Mouse (Mus musculus): ENCODE data around the gene Myo16. TPM values are rescaled to one million over a fixed set of nuclear protein-coding genes. Genes with fewer than 3 reads are reported as not detected.

Myo16 gene
- polyA plus RNA-seq, 1 experiment from 2014 or later = 0.25 TPM

- no peak overlapping the region for H3K4me3 ChIP-seq (ENCODE audit: low read length)
- H3K36me3 ChIP-seq (ENCODE audit: control insufficient read depth, insufficient read depth, low read length) = no peaks in the 10 kb centered on the region
- 76% methylated on average over 11 of the region's 11 CpGs for WGBS
- H3K9ac ChIP-seq (ENCODE audit: low read length) = no peak overlapping the region
- no peaks in the 10 kb centered on the region for H3K4me1 ChIP-seq (replicated peaks; ENCODE audit: control insufficient read depth, insufficient read depth, low read length)
- no peak for ATAC-seq (ENCODE audit: low read depth)
- no peak overlapping the region for H3K27ac ChIP-seq (ENCODE audit: low read length)
- H3K4me2 ChIP-seq (ENCODE audit: low read depth, low read length) = no peak overlapping the region
- H3K9me3 ChIP-seq (ENCODE audit: control insufficient read depth, low read length) = no peaks in the 10 kb centered on the region
- no peaks in the 10 kb centered on the region for H3K27me3 ChIP-seq (ENCODE audit: control insufficient read depth, insufficient read depth, low read depth, low read length)
These were observed 411.7 kb downstream of the Myo16 start for GRCm38 (mm10) chr8:10565231-10566029.

GRCm38 (mm10) chr8:10568448-10568847 lies 414.7 kb downstream of the Myo16 start:
- no peak overlapping the region for H3K27ac ChIP-seq (ENCODE audit: low read length)
- ATAC-seq (ENCODE audit: low read depth) = no peak
- H3K9ac ChIP-seq (ENCODE audit: low read length) = no peak overlapping the region
- H3K4me2 ChIP-seq (ENCODE audit: low read depth, low read length) = no peak overlapping the region
- H3K9me3 ChIP-seq (ENCODE audit: control insufficient read depth, low read length) = no peaks in the 10 kb centered on the region
- no peaks in the 10 kb centered on the region for H3K4me1 ChIP-seq (replicated peaks; ENCODE audit: control insufficient read depth, insufficient read depth, low read length)
- H3K4me3 ChIP-seq (ENCODE audit: low read length) = no peak overlapping the region
- 48% methylated on average over 4 of the region's 4 CpGs for WGBS
- no peaks in the 10 kb centered on the region for H3K27me3 ChIP-seq (ENCODE audit: control insufficient read depth, insufficient read depth, low read depth, low read length)
- H3K36me3 ChIP-seq (ENCODE audit: control insufficient read depth, insufficient read depth, low read length) = no peaks in the 10 kb centered on the region

- Histone ChIP-seq H3K27me3 (ENCODE audit: control insufficient read depth, insufficient read depth, low read depth, low read length) (no peaks in the 10 kb centered on the region), H3K4me1 (replicated peaks; ENCODE audit: control insufficient read depth, insufficient read depth, low read length) (no peaks in the 10 kb centered on the region), H3K36me3 (ENCODE audit: control insufficient read depth, insufficient read depth, low read length) (no peaks in the 10 kb centered on the region), H3K9me3 (ENCODE audit: control insufficient read depth, low read length) (no peaks in the 10 kb centered on the region), H3K9ac (ENCODE audit: low read length) (no peak overlapping the region), H3K27ac (ENCODE audit: low read length) (no peak overlapping the region), H3K4me3 (ENCODE audit: low read length) (no peak overlapping the region), H3K4me2 (ENCODE audit: low read depth, low read length) (peak overlapping the region; percentile 31)
- no peak for ATAC-seq (ENCODE audit: low read depth)
- 11% methylated on average over 6 of the region's 6 CpGs for WGBS
These were observed 420.4 kb downstream of the Myo16 start for GRCm38 (mm10) chr8:10574096-10574495.

GRCm38 (mm10) chr8:10575244-10575643 lies 421.5 kb downstream of the Myo16 start:
- no peaks in the 10 kb centered on the region for H3K36me3 ChIP-seq (ENCODE audit: control insufficient read depth, insufficient read depth, low read length)
- WGBS = 92% methylated on average over 10 of the region's 10 CpGs
- H3K9ac ChIP-seq (ENCODE audit: low read length) = no peak overlapping the region
- H3K27ac ChIP-seq (ENCODE audit: low read length) = no peak overlapping the region
- no peaks in the 10 kb centered on the region for H3K27me3 ChIP-seq (ENCODE audit: control insufficient read depth, insufficient read depth, low read depth, low read length)
- no peak for ATAC-seq (ENCODE audit: low read depth)
- H3K4me3 ChIP-seq (ENCODE audit: low read length) = no peak overlapping the region
- no peaks in the 10 kb centered on the region for H3K4me1 ChIP-seq (replicated peaks; ENCODE audit: control insufficient read depth, insufficient read depth, low read length)
- no peak overlapping the region for H3K4me2 ChIP-seq (ENCODE audit: low read depth, low read length)
- no peaks in the 10 kb centered on the region for H3K9me3 ChIP-seq (ENCODE audit: control insufficient read depth, low read length)

GRCm38 (mm10) chr8:10586956-10587744 lies 433.4 kb downstream of the Myo16 start:
- no peak overlapping the region for H3K4me2 ChIP-seq (ENCODE audit: low read depth, low read length)
- ATAC-seq (ENCODE audit: low read depth) = no peak

GRCm38 (mm10) chr8:10589422-10589933 lies 435.8 kb downstream of the Myo16 start:
- no peak overlapping the region for H3K4me2 ChIP-seq (ENCODE audit: low read depth, low read length)
- 70% methylated on average over 11 of the region's 11 CpGs for WGBS
- no peaks in the 10 kb centered on the region for H3K4me1 ChIP-seq (replicated peaks; ENCODE audit: control insufficient read depth, insufficient read depth, low read length)
- H3K9ac ChIP-seq (ENCODE audit: low read length) = no peak overlapping the region
- no peaks in the 10 kb centered on the region for H3K36me3 ChIP-seq (ENCODE audit: control insufficient read depth, insufficient read depth, low read length)
- no peaks in the 10 kb centered on the region; the same call in 1 of the 2 replicates for H3K27me3 ChIP-seq (ENCODE audit: control insufficient read depth, insufficient read depth, low read depth, low read length)
- no peak for ATAC-seq (ENCODE audit: low read depth)
- no peak overlapping the region for H3K4me3 ChIP-seq (ENCODE audit: low read length)
- H3K9me3 ChIP-seq (ENCODE audit: control insufficient read depth, low read length) = no peaks in the 10 kb centered on the region
- no peak overlapping the region for H3K27ac ChIP-seq (ENCODE audit: low read length)

More at GRCm38 (mm10) chr8:10586956-10587744, 433.4 kb downstream of the Myo16 start:
- Histone ChIP-seq H3K27me3 (ENCODE audit: control insufficient read depth, insufficient read depth, low read depth, low read length) (no peaks in the 10 kb centered on the region; the same call in 1 of the 2 replicates), H3K4me1 (replicated peaks; ENCODE audit: control insufficient read depth, insufficient read depth, low read length) (no peaks in the 10 kb centered on the region), H3K27ac (ENCODE audit: low read length) (no peak overlapping the region), H3K36me3 (ENCODE audit: control insufficient read depth, insufficient read depth, low read length) (no peaks in the 10 kb centered on the region), H3K9ac (ENCODE audit: low read length) (no peak overlapping the region), H3K4me3 (ENCODE audit: low read length) (no peak overlapping the region), H3K9me3 (ENCODE audit: control insufficient read depth, low read length) (no peaks in the 10 kb centered on the region)
- WGBS = 14% methylated on average over 12 of the region's 14 CpGs

- H3K4me3 ChIP-seq (ENCODE audit: low read length) = no peak overlapping the region
- no peaks in the 10 kb centered on the region for H3K4me1 ChIP-seq (replicated peaks; ENCODE audit: control insufficient read depth, insufficient read depth, low read length)
- no peaks in the 10 kb centered on the region for H3K36me3 ChIP-seq (ENCODE audit: control insufficient read depth, insufficient read depth, low read length)
- no peak overlapping the region for H3K4me2 ChIP-seq (ENCODE audit: low read depth, low read length)
- ATAC-seq (ENCODE audit: low read depth) = no peak
- H3K9me3 ChIP-seq (ENCODE audit: control insufficient read depth, low read length) = no peaks in the 10 kb centered on the region
- H3K27ac ChIP-seq (ENCODE audit: low read length) = no peak overlapping the region
- no peak overlapping the region for H3K9ac ChIP-seq (ENCODE audit: low read length)
- 84% methylated on average over 6 of the region's 6 CpGs for WGBS
- no peaks in the 10 kb centered on the region; the same call in 1 of the 2 replicates for H3K27me3 ChIP-seq (ENCODE audit: control insufficient read depth, insufficient read depth, low read depth, low read length)
These were observed 439.2 kb downstream of the Myo16 start for GRCm38 (mm10) chr8:10592917-10593316.

- Histone ChIP-seq H3K9me3 (ENCODE audit: control insufficient read depth, low read length) (no peaks in the 10 kb centered on the region), H3K36me3 (ENCODE audit: control insufficient read depth, insufficient read depth, low read length) (no peaks in the 10 kb centered on the region), H3K27me3 (ENCODE audit: control insufficient read depth, insufficient read depth, low read depth, low read length) (no peaks in the 10 kb centered on the region), H3K4me3 (ENCODE audit: low read length) (no peak overlapping the region), H3K27ac (ENCODE audit: low read length) (no peak overlapping the region), H3K9ac (ENCODE audit: low read length) (no peak overlapping the region), H3K4me1 (replicated peaks; ENCODE audit: control insufficient read depth, insufficient read depth, low read length) (no peaks in the 10 kb centered on the region), H3K4me2 (ENCODE audit: low read depth, low read length) (no peak overlapping the region)
- ATAC-seq (ENCODE audit: low read depth) = no peak
- WGBS = 84% methylated on average over 3 of the region's 3 CpGs
These were observed 442.6 kb downstream of the Myo16 start for GRCm38 (mm10) chr8:10596353-10596752.

GRCm38 (mm10) chr8:10597595-10597994 lies 443.9 kb downstream of the Myo16 start:
- 70% methylated on average over 5 of the region's 5 CpGs for WGBS
- no peak overlapping the region for H3K9ac ChIP-seq (ENCODE audit: low read length)
- H3K4me2 ChIP-seq (ENCODE audit: low read depth, low read length) = no peak overlapping the region
- ATAC-seq (ENCODE audit: low read depth) = no peak
- H3K9me3 ChIP-seq (ENCODE audit: control insufficient read depth, low read length) = no peaks in the 10 kb centered on the region
- H3K27me3 ChIP-seq (ENCODE audit: control insufficient read depth, insufficient read depth, low read depth, low read length) = no peaks in the 10 kb centered on the region
- no peak overlapping the region for H3K27ac ChIP-seq (ENCODE audit: low read length)
- H3K4me1 ChIP-seq (replicated peaks; ENCODE audit: control insufficient read depth, insufficient read depth, low read length) = no peaks in the 10 kb centered on the region
- no peaks in the 10 kb centered on the region for H3K36me3 ChIP-seq (ENCODE audit: control insufficient read depth, insufficient read depth, low read length)
- H3K4me3 ChIP-seq (ENCODE audit: low read length) = no peak overlapping the region

All from lung, embryonic 16.5 days (tissue).